Mouse (Mus musculus): ENCODE measurements at regions not wholly inside any gene's neighbourhood (a gene's known extent, or its start where the extent isn't known, plus 50 kb on each side); places are given as distances from the start of the nearest gene placed in this dataset.

DNA sequence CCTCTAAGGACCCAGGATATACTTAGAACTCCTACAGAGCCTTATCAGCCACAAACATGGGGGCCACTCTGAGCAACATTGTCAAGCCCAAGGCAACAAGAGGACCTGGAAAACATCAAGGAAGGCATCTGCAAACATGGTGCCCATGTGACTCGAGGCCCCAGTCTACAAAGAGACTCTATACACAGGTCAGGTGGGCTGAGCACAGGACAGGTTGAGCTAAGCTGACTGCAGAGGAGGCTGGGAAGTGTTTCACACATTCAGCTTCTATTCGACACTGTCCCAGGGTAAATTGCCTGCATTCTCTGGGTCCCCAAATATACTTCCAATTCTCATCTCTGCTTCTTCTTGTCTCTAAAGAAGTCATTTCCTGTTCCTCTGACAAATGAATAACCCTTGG lies 52.1 kb upstream of the 1110032F04Rik start:
- no peak for TF ChIP-seq CTCF (IDR thresholded peaks at IDR 0.05; ENCODE audit: borderline replicate concordance, control insufficient read depth, extremely low read depth, insufficient read depth, low read length, poor library complexity)
- no peak for TF ChIP-seq POLR2A (IDR thresholded peaks at IDR 0.05; ENCODE audit: control insufficient read depth, extremely low read depth, insufficient read depth, low read length, poor library complexity)
